Mouse (Mus musculus): ENCODE results near the gene Irf9.

- no peak for TF ChIP-seq POLR2A (IDR thresholded peaks at IDR 0.05; ENCODE audit: low read depth, low read length)
- TF ChIP-seq CTCF (IDR thresholded peaks at IDR 0.05; ENCODE audit: borderline replicate concordance, insufficient read depth, low read length), result no peak
Observed at GRCm38 (mm10) chr14:55584303-55584701, 19.1 kb upstream of the Irf9 start.
